Mouse (Mus musculus) midbrain, embryonic 11.5 days (tissue): ENCODE data around the gene Dpf1. TPM values are rescaled to one million over a fixed set of nuclear protein-coding genes. Genes with fewer than 3 reads are reported as not detected.

Source experiments
- ATAC-seq: fragments of 200-750 bp; cut with Nextera tagmentation; 2 replicates; pipeline ENCODE4 v1.8.0; 2017; ENCODE audit warnings: moderate TSS enrichment, moderate library complexity; ENCODE audit not compliant: low FRiP score
- DNase-seq: peaks from one replicate; pipeline ENCODE4 v3.0.0; 2015; ENCODE audit warnings: low spot score; ENCODE audit errors: missing footprints
- H3K27ac ChIP-seq: fragments of 300-500 bp; sonication (generic); 2 replicates; pipeline ENCODE4 v1.5.1; 2014; ENCODE audit warnings: low read depth, low read length
- H3K27me3 ChIP-seq: fragments of 300-500 bp; sonication (generic); 2 replicates; pipeline ENCODE4 v1.6.1; 2014; ENCODE audit warnings: mild to moderate bottlenecking, low read length, moderate library complexity, mixed read lengths; ENCODE audit not compliant: control insufficient read depth, insufficient read depth
- H3K36me3 ChIP-seq: fragments of 300-500 bp; sonication (generic); 2 replicates; pipeline ENCODE4 v1.6.1; 2014; ENCODE audit warnings: mild to moderate bottlenecking, low read length, moderate library complexity, mixed read lengths; ENCODE audit not compliant: control insufficient read depth, insufficient read depth
- H3K4me1 ChIP-seq: fragments of 300-500 bp; sonication (generic); 2 replicates; pipeline ENCODE4 v1.6.1; 2014; ENCODE audit warnings: low read length; ENCODE audit not compliant: control insufficient read depth, insufficient read depth
- H3K4me2 ChIP-seq: fragments of 300-500 bp; sonication (generic); 2 replicates; pipeline ENCODE4 v1.6.1; 2014; ENCODE audit warnings: mild to moderate bottlenecking, moderate library complexity
- H3K4me3 ChIP-seq: fragments of 300-500 bp; sonication (generic); 2 replicates; pipeline ENCODE4 v1.5.1; 2014; ENCODE audit warnings: low read depth, low read length
- H3K9ac ChIP-seq: fragments of 300-500 bp; sonication (generic); 2 replicates; pipeline ENCODE4 v1.6.1; 2014; ENCODE audit warnings: low read length
- H3K9me3 ChIP-seq: fragments of 300-500 bp; sonication (generic); 2 replicates; pipeline ENCODE4 v1.6.1; 2016; ENCODE audit warnings: low read length; ENCODE audit not compliant: control insufficient read depth
- WGBS: fragments of 180-500 bp; shearing (Covaris S2); extraction: QIAGEN DNeasy Blood & Tissue Kit; methylation state at CpG from one replicate; pipeline ENCODE4 v1.1.7; 2014; 5-methylcytosine and 5-hydroxymethylcytosine counted together
- polyA plus RNA-seq: library from polyadenylated mRNA; unstranded; fragments of >200 nt; fragmentation: Nextera tagmentation; extraction: Ambion mirVana; gene quantifications from 2 replicates; pipeline ENCODE4 v1.2.1, GENCODE M21; 2014

Dpf1 gene
- polyA plus RNA-seq, 1 experiment from 2014 or later, result 62.9 TPM

DNA sequence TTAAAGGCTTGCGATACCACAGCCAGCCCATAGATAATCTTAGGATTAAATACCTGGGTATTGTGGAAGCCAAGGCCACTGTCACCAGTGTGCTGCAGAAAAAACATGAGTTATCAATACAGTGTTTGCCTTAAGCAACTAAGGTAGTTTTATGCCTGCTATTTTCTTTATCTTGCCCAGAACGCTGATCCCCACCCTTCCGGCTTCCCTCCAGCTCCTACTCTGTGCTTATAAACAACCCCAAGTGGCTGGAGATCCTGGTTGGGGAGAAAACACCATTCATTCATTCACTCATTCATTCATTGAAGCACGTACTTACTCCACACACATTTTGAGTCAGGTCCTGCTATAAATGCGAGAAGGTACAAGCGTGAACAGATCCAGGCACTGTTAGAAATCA is 19.2 kb upstream of the Dpf1 start:
- H3K4me3 ChIP-seq, result no peak overlapping the region
- 94% methylated on average over 6 of the region's 6 CpGs for WGBS
- no peak overlapping the region for H3K4me2 ChIP-seq
- peaks cover 15% of the 10 kb centered on the region for H3K4me1 ChIP-seq
- H3K27me3 ChIP-seq, result peaks cover 27% of the 10 kb centered on the region
- ATAC-seq (no peak), DNase-seq (no peak)
- H3K9ac ChIP-seq, result no peak overlapping the region
- H3K27ac ChIP-seq, result no peak overlapping the region
- H3K36me3 ChIP-seq, result no peaks in the 10 kb centered on the region
- H3K9me3 ChIP-seq, result no peaks in the 10 kb centered on the region

DNA sequence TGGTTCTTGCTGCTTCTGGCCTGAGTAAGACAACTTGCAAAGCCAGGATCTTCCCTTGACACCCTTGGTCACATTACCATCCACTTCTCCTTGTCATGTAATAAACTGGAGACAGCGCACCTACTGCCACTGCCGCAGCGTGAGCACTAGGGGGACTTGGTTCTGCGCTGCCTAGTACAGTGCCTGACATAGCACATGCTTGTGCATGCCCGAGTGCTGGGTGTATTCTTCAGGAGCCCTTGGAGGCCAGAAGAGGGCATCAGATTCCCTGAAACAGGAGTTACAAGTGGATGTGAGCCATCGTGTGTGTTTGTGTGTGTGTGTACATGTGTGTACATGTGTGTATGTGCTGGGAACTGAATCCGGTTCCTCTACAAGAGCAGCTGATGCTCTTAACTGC is 16.3 kb upstream of the Dpf1 start:
- DNase-seq, result peak; percentile 72
- H3K4me3 ChIP-seq, result no peak overlapping the region

DNA sequence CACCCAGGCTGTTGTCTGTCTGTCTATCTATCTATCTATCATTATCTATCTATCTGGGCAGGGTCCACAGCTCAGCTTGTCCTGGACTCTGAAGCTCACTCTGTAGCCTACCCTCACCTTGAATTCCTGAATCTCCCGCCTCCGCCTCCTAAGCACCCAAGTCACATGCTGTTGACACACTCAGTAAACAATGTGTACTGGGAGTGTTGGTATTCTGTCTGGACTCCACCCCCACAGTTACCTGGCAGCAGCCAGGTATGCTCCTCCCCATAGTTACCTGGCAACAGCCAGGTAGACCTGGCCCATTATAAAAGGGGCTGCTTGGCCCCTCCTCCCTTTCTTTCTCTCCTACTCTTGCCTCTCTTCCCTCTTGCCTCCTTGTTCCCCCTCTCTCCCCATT is 15.7 kb upstream of the Dpf1 start:
- H3K36me3 ChIP-seq, result no peaks in the 10 kb centered on the region
- H3K27ac ChIP-seq, result no peak overlapping the region
- no peak overlapping the region for H3K4me2 ChIP-seq
- H3K9ac ChIP-seq, result no peak overlapping the region
- no peak for DNase-seq
- H3K27me3 ChIP-seq, result no peaks in the 10 kb centered on the region; the same call in none of the 2 replicates
- WGBS, result 96% methylated on average over 2 of the region's 2 CpGs
- no peak for ATAC-seq
- H3K4me1 ChIP-seq, result peaks cover 25% of the 10 kb centered on the region
- no peaks in the 10 kb centered on the region for H3K9me3 ChIP-seq
- H3K4me3 ChIP-seq, result no peak overlapping the region

More for the DNA sequence above, 16.3 kb upstream of the Dpf1 start:
- H3K9me3 ChIP-seq, result no peaks in the 10 kb centered on the region
- H3K4me2 ChIP-seq, result no peak overlapping the region
- H3K9ac ChIP-seq, result no peak overlapping the region
- no peak for ATAC-seq
- peaks cover 19% of the 10 kb centered on the region for H3K4me1 ChIP-seq
- peaks cover 4% of the 10 kb centered on the region for H3K27me3 ChIP-seq
- 88% methylated on average over 7 of the region's 7 CpGs for WGBS
- no peak overlapping the region for H3K27ac ChIP-seq
- H3K36me3 ChIP-seq, result no peaks in the 10 kb centered on the region

DNA sequence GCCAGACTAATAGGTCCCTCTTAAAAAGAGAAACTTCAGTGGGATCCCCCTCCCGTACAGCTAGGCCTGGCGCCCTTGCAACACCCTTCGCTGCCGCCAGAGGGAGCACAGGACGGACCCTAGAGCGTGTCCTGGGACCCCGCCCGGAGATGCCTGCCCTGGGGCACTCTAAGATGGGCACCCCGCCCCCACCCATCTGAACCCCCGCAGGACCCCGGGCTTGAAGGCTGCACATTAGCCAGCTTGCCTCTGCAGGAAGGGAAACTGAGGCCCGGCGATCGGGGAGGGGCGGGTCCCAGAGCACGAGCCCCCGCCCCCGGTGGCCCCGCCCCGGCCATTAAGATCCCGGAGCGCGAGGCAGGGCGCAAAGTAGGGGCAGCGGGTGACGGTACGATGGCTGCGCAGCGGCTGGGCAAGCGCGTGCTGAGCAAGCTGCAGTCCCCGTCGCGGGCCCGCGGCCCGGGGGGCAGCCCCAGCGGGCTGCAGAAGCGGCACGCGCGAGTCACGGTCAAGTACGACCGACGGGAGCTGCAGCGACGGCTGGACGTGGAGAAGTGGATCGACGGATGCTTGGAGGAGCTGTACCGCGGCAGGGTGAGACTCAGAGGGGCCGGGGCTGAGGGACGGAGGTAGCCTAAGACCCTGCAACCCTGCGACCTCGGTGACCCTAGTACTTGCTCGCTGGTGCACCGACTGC is 14.7 kb upstream of the Dpf1 start, which contains the start of gene Ppp1r14a:
Gene Ppp1r14a, plus strand, starts transcription at position 367 of the 697 bp plus-strand sequence.
- Histone ChIP-seq H3K4me1 (peaks cover 31% of the 10 kb centered on the region), H3K4me2 (peak within 1 kb of the TSS; percentile 80), H3K27me3 (no peaks in the 10 kb centered on the region; the same call in 1 of the 2 replicates), H3K27ac (peak within 1 kb of the TSS; percentile 20; the same call in 1 of the 2 replicates), H3K36me3 (no peaks in the 10 kb centered on the region), H3K9ac (peak within 1 kb of the TSS; percentile 65), H3K4me3 (peak within 1 kb of the TSS; percentile 56), H3K9me3 (no peaks in the 10 kb centered on the region)
- DNase-seq (peak; percentile 98), ATAC-seq (peak; percentile 58)
- under 1% methylated on average over 58 of the region's 59 CpGs for whole genome bisulfite sequencing

DNA sequence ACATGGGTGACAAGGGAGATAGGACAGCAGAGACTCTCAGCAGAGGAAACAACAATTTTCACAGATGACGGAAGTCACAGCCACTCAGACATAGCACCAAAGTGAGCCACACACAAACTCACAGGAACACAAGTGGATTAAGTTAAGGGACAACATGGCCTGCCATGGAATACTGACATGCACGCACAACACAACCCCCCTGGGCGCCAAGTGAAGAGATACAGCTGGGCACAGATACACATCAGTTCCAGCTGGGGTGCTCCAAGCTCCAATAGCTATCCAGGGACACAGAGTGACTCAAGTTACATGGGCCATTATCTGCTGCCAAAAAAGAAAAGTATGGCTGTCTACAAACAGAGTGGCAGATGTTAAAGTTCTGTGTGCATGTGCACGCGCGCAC is 13.9 kb upstream of the Dpf1 start:
- peak; percentile 86 for DNase-seq
- Histone ChIP-seq H3K9ac (peak overlapping the region; percentile 65), H3K36me3 (no peaks in the 10 kb centered on the region), H3K27me3 (no peaks in the 10 kb centered on the region; the same call in 1 of the 2 replicates), H3K4me3 (peak overlapping the region; percentile 56), H3K4me1 (peaks cover 31% of the 10 kb centered on the region), H3K4me2 (peak overlapping the region; percentile 80), H3K27ac (no peak overlapping the region), H3K9me3 (no peaks in the 10 kb centered on the region)
- 87% methylated on average over 6 of the region's 6 CpGs for WGBS
- ATAC-seq, result no peak

DNA sequence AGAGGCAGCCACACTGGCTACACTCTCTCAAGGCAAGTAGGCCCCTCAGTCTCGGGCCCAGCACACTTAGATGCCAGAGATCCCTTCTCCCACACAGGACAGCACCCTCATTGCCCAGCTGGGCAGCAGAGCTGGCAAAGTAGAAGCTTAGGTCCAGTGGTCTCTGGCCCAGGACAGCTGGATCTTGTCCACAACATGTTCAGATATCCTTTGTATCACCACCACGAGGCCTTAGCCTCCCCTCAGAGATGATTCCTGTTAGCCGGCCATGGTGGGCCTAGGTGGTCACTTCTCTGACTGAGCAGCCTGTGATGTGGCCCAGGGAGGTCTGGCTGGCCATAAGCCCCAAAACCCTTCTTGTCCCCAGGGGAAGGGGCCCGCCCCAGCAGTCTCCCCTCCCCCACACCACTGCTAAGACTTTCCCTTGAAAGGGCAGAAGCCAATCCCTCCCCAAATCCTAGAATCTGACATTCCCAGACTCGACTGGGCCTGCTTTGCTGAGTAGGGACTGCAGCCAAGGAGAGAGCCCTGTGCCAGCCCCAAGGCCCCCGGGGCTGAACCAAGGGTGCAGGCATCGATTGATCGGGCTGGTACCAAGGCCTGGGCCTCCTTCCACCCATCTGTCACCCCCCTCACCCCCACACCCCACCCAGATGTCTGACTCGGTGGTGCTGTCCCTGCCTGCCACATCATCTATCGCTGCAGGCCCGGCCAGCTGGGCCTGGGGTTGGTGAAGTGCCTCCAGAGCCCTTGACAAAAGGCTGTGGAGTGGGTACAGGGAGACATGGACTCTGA is 12.9 kb upstream of the Dpf1 start:
- no peaks in the 10 kb centered on the region for H3K9me3 ChIP-seq
- no peak for ATAC-seq
- peak overlapping the region; percentile 80; the same call in 1 of the 2 replicates for H3K4me2 ChIP-seq
- no peak overlapping the region for H3K4me3 ChIP-seq
- H3K27ac ChIP-seq, result peak overlapping the region; percentile 22; the same call in 1 of the 2 replicates
- H3K27me3 ChIP-seq, result no peaks in the 10 kb centered on the region; the same call in 1 of the 2 replicates
- no peaks in the 10 kb centered on the region for H3K36me3 ChIP-seq
- DNase-seq, result peak; percentile 85
- H3K9ac ChIP-seq, result peak overlapping the region; percentile 24; the same call in 1 of the 2 replicates
- H3K4me1 ChIP-seq, result peaks cover 31% of the 10 kb centered on the region
- WGBS, result 45% methylated on average over 11 of the region's 11 CpGs

DNA sequence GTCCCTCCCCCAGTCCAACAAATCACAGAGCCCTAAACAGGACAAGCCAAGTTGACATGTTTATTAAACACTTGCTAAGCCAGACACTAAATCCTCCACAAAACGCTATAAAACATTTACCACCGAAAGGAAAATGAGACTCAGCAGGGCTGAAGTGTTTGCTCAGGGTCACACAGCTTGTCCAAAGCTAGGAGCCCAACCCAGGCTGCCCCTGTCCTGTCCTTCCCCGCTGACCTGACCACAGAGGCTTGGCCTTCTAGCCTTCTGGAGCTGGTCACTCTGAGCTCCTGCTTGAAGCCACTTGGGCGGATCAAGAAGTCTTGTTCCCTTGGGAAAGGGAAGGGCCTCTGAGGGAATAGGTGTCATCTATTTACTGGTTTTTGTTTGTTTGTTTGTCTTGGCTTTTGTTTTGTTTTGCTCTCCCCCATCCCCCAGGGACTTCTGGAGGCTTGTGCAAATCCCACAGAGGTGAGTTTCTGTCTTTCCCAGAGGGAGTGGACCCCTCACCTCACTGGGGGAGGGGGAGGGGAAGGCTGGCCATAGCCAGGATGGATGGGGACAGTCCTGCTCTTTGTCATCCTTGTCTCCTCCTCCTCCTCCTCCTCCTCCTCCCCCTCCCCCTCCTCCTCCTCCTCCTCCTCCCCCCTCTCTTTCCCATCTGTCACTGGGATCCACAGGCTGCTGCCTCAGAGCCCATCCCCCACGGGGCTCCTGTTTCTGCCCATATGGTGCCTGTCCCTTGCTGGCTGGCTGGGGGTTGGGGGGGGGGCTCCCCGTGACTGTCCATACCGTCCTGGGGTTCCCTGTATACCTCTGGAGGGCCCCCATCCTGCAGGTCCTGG is 11.9 kb upstream of the Dpf1 start:
- Histone ChIP-seq H3K9ac (no peak overlapping the region), H3K27ac (peak overlapping the region; percentile 81), H3K9me3 (no peaks in the 10 kb centered on the region), H3K4me1 (peaks cover 31% of the 10 kb centered on the region), H3K4me3 (no peak overlapping the region), H3K36me3 (no peaks in the 10 kb centered on the region), H3K4me2 (peak overlapping the region; percentile 25), H3K27me3 (no peaks in the 10 kb centered on the region; the same call in 1 of the 2 replicates)
- ATAC-seq (peak; percentile 67), DNase-seq (peak; percentile 89)
- 17% methylated on average over 7 of the region's 7 CpGs for WGBS

DNA sequence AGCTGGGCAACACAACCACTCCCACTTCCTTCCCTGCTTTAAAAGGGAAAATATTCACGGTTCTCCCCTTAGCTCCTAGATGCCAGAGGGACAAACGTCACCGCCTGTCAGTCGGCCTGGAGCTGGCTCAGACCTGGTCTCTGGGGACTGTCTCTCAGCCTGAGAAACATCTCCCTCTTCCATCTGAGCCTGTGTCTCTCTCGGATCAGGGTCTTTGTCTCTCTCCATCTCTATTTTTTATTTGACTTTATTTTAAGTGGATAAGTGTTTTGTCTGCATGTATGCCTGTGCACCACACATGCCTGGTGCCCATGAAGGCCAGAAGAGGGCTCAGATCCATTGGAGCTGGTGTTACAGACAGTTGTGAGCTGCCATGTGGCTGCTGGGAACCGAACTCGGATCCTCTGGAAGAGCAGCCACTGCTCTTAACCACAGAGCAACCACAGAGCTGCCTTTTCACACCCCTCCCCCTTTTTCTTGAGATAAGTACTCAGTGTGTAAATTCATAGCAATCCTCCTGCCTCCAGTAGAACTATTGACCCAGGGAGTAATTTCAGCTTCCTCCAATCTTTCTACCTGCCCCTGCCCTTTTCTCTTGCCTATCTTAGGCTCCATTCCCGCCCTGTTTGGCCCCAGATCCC is 11.2 kb upstream of the Dpf1 start:
- DNase-seq, result no peak
- H3K27ac ChIP-seq, result peak overlapping the region; percentile 81
- no peak overlapping the region for H3K4me3 ChIP-seq
- H3K9ac ChIP-seq, result peak overlapping the region; percentile 40
- 0 out of 2 replicates have a peak, but pooled peaks have one; percentile 1 for ATAC-seq
- no peaks in the 10 kb centered on the region; the same call in 1 of the 2 replicates for H3K27me3 ChIP-seq
- no peaks in the 10 kb centered on the region for H3K36me3 ChIP-seq
- H3K9me3 ChIP-seq, result no peaks in the 10 kb centered on the region
- peaks cover 31% of the 10 kb centered on the region for H3K4me1 ChIP-seq
- WGBS, result 29% methylated on average over 8 of the region's 8 CpGs
- peak overlapping the region; percentile 25 for H3K4me2 ChIP-seq
